Mouse (Mus musculus) heart, postnatal 0 days (tissue): ENCODE data around the gene 4930539E08Rik. TPM values are rescaled to one million over a fixed set of nuclear protein-coding genes. Genes with fewer than 3 reads are reported as not detected.

Source experiments
- ATAC-seq: fragments of 200-750 bp; cut with Nextera tagmentation; 2 replicates; pipeline ENCODE4 v1.8.0; 2017; ENCODE audit warnings: low read depth, moderate number of reproducible peaks, moderate library complexity; ENCODE audit not compliant: insufficient read depth
- DNase-seq: peaks from one replicate; pipeline ENCODE4 v3.0.0-alpha.2; 2016; ENCODE audit warnings: low spot score
- H3K27ac ChIP-seq: fragments of 300-500 bp; sonication (generic); 2 replicates; pipeline ENCODE4 v1.5.1; 2014; ENCODE audit warnings: low read depth, mild to moderate bottlenecking
- H3K27me3 ChIP-seq: fragments of 300-500 bp; sonication (generic); 2 replicates; pipeline ENCODE4 v1.6.1; 2014; ENCODE audit warnings: low read length, mixed read lengths; ENCODE audit not compliant: control insufficient read depth, insufficient read depth
- H3K36me3 ChIP-seq: fragments of 300-500 bp; sonication (generic); replicated peaks from 2 replicates; pipeline ENCODE4 v1.6.1; 2014; ENCODE audit warnings: low read length, mixed read lengths; ENCODE audit not compliant: control insufficient read depth, insufficient read depth
- H3K4me1 ChIP-seq: fragments of 300-500 bp; sonication (generic); 2 replicates; pipeline ENCODE4 v1.6.1; 2014; ENCODE audit warnings: antibody characterized with exemption; ENCODE audit not compliant: control insufficient read depth, insufficient read depth
- H3K4me2 ChIP-seq: fragments of 300-500 bp; sonication (generic); 2 replicates; pipeline ENCODE4 v1.6.1; 2014; ENCODE audit warnings: low read depth, mild to moderate bottlenecking, low read length, moderate library complexity
- H3K4me3 ChIP-seq: fragments of 300-500 bp; sonication (generic); 2 replicates; pipeline ENCODE4 v1.5.1; 2014; ENCODE audit warnings: low read depth, low read length
- H3K9ac ChIP-seq: fragments of 300-500 bp; sonication (generic); replicated peaks from 2 replicates; pipeline ENCODE4 v1.6.1; 2014; ENCODE audit warnings: low read depth, low read length, mixed read lengths
- H3K9me3 ChIP-seq: fragments of 300-500 bp; sonication (generic); replicated peaks from 2 replicates; pipeline ENCODE4 v1.6.1; 2016; ENCODE audit warnings: low read length; ENCODE audit not compliant: control insufficient read depth
- CTCF ChIP-seq: IDR thresholded peaks from 2 replicates; pipeline ENCODE4 v1.5.1; 2016; ENCODE audit warnings: antibody characterized with exemption, control low read depth, low read depth
- EP300 ChIP-seq: IDR thresholded peaks from 2 replicates; pipeline ENCODE4 v1.6.1; 2016; ENCODE audit warnings: antibody characterized with exemption, low read depth
- WGBS: fragments of 180-500 bp; shearing (Covaris S2); extraction: QIAGEN DNeasy Blood & Tissue Kit; methylation state at CpG from one replicate; pipeline ENCODE4 v1.1.7; 2014; 5-methylcytosine and 5-hydroxymethylcytosine counted together
- polyA plus RNA-seq: library from polyadenylated mRNA; unstranded; fragments of >200 nt; fragmentation: Nextera tagmentation; extraction: Ambion mirVana; gene quantifications from 2 replicates; pipeline ENCODE4 v1.2.1, GENCODE M21; 2015
- total RNA-seq: library from RNA; depleted of rRNA; stranded (reverse); fragments of >200 nt; gene quantifications from 2 replicates; pipeline ENCODE4 v1.2.3, GENCODE M21; 2014; ENCODE audit warnings: low replicate concordance

Gene 4930539E08Rik
- total and polyA plus RNA-seq, 2 experiments from 2014 or later = 0.03 TPM; not detected in 1

GRCm38 (mm10) chr17:28863926-28864325 is 51.2 kb downstream of the 4930539E08Rik start:
- no peaks in the 10 kb centered on the region for H3K36me3 ChIP-seq
- H3K4me2 ChIP-seq = no peak overlapping the region
- TF ChIP-seq CTCF = no peak
- no peak for TF ChIP-seq EP300
- ATAC-seq (no peak), DNase-seq (no peak)
- H3K27ac ChIP-seq = no peak overlapping the region
- H3K9me3 ChIP-seq = no peaks in the 10 kb centered on the region
- H3K9ac ChIP-seq = no peak overlapping the region
- no peaks in the 10 kb centered on the region for H3K27me3 ChIP-seq
- WGBS = 49% methylated on average over 7 of the region's 7 CpGs
- H3K4me3 ChIP-seq = no peak overlapping the region
- H3K4me1 ChIP-seq = no peaks in the 10 kb centered on the region

- no peaks in the 10 kb centered on the region for H3K36me3 ChIP-seq
- TF ChIP-seq CTCF = no peak
- no peak for TF ChIP-seq EP300
- ATAC-seq = no peak
- no peaks in the 10 kb centered on the region for H3K27me3 ChIP-seq
- H3K4me3 ChIP-seq = no peak within 1 kb of the TSS
- no peak within 1 kb of the TSS for H3K4me2 ChIP-seq
- H3K27ac ChIP-seq = no peak within 1 kb of the TSS
- no peaks in the 10 kb centered on the region for H3K4me1 ChIP-seq
- no peak for DNase-seq
- 0 out of 2 replicates have a peak, but pooled peaks cover 2% of the 10 kb centered on the region for H3K9me3 ChIP-seq
- WGBS = 37% methylated on average over 12 of the region's 12 CpGs
- H3K9ac ChIP-seq = no peak within 1 kb of the TSS
Observed at GRCm38 (mm10) chr17:28858205-28858604, 56.9 kb downstream of the 4930539E08Rik start, which contains the start of gene Pnpla1. TSS of gene Pnpla1 (plus strand) at chr17:28858411.

GRCm38 (mm10) chr17:28856030-28856429 is 59.1 kb downstream of the 4930539E08Rik start:
- ATAC-seq = no peak
- H3K4me2 ChIP-seq = no peak overlapping the region
- no peak overlapping the region for H3K27ac ChIP-seq
- no peak overlapping the region for H3K4me3 ChIP-seq
- 59% methylated on average over 3 of the region's 3 CpGs for WGBS
- no peak for DNase-seq
- no peak overlapping the region for H3K9ac ChIP-seq
- 0 out of 2 replicates have a peak, but pooled peaks cover 2% of the 10 kb centered on the region for H3K9me3 ChIP-seq
- no peak for TF ChIP-seq CTCF
- no peak for TF ChIP-seq EP300
- H3K27me3 ChIP-seq = no peaks in the 10 kb centered on the region
- no peaks in the 10 kb centered on the region for H3K36me3 ChIP-seq
- no peaks in the 10 kb centered on the region for H3K4me1 ChIP-seq

- 63% methylated on average over 9 of the region's 9 CpGs for WGBS
- Histone ChIP-seq H3K27ac (no peak overlapping the region), H3K9me3 (0 out of 2 replicates have a peak, but pooled peaks cover 2% of the 10 kb centered on the region), H3K27me3 (no peaks in the 10 kb centered on the region), H3K4me2 (no peak overlapping the region), H3K9ac (no peak overlapping the region), H3K4me1 (no peaks in the 10 kb centered on the region), H3K36me3 (no peaks in the 10 kb centered on the region), H3K4me3 (no peak overlapping the region)
- DNase-seq (no peak), ATAC-seq (no peak)
- TF ChIP-seq CTCF = peak; percentile 29
- no peak for TF ChIP-seq EP300
Observed at GRCm38 (mm10) chr17:28855166-28855885, 59.8 kb downstream of the 4930539E08Rik start.

- ATAC-seq (no peak), DNase-seq (no peak)
- Histone ChIP-seq H3K4me3 (no peak overlapping the region), H3K4me1 (no peaks in the 10 kb centered on the region), H3K4me2 (no peak overlapping the region), H3K27me3 (no peaks in the 10 kb centered on the region), H3K9me3 (0 out of 2 replicates have a peak, but pooled peaks cover 2% of the 10 kb centered on the region), H3K36me3 (no peaks in the 10 kb centered on the region), H3K27ac (no peak overlapping the region), H3K9ac (no peak overlapping the region)
- no peak for TF ChIP-seq CTCF
- TF ChIP-seq EP300 = no peak
- WGBS = 78% methylated on average over 7 of the region's 7 CpGs
Observed at GRCm38 (mm10) chr17:28854377-28854776, 60.7 kb downstream of the 4930539E08Rik start.
